Mouse (Mus musculus) left cerebral cortex, postnatal 36 days (tissue): Measurements from ENCODE around the gene Cadm1. TPM values are rescaled to one million over a fixed set of nuclear protein-coding genes. Genes with fewer than 3 reads are reported as not detected.
A peak's percentile ranks its signal among the peaks of the same experiment; 100 is the strongest.

Experiments
- DNase-seq, 2 experiments: peaks; one replicate each; pipeline ENCODE4 v3.0.0; 2021 to 2022; ENCODE audit warnings: low spot score in 2 of 2, mixed read lengths in 1 of 2
- intact Hi-C: fragments of 180-260 bp; cut with DNase I; formaldehyde crosslinking; loops from one replicate; pipeline ENCODE4 v1.15.1; 2025
- total RNA-seq, 2 experiments: library from RNA; stranded (reverse); gene quantifications; 2 replicates each; pipeline ENCODE4 v1.2.3; 2021

The Cadm1 gene
- total RNA-seq = 100 to 1,000 TPM; 209 to 233 TPM

- DNase-seq = peak; percentile 96
- intact Hi-C loops = loop anchor here (2.0 to 10.0 kb wide), 5 partner anchors 83 to 793 kb away; no protein-coding TSS in a partner anchor
These were observed at the start of gene Cadm1 for GRCm38 (mm10) chr9:47529602-47530450. Gene Cadm1 (plus strand): TSS chr9:47530173.

DNA sequence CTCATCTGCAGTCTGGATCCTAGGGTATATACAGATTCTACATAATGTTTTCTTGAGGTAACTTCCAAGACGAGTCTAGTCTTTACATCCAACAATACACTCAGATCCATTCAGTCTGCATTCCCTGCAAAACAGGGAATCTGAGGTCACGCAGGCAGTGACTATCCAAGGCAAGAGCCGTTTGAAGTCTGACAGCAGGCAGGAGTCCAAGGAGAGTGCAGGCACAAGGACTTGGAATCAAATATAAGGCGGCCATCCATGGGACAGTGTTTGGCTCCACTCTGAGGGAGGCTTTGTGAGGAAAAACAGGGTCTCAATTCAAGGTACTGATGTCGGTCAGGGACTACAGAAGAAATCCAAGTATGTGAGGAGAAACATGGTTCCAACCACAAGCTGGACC is 45.5 kb upstream of the Cadm1 start:
- no peak for DNase-seq
- intact Hi-C loops = no loop called here

GRCm38 (mm10) chr9:47485186-47485585 is 44.8 kb upstream of the Cadm1 start:
- no peak for DNase-seq
- intact Hi-C loops = no loop called here

DNA sequence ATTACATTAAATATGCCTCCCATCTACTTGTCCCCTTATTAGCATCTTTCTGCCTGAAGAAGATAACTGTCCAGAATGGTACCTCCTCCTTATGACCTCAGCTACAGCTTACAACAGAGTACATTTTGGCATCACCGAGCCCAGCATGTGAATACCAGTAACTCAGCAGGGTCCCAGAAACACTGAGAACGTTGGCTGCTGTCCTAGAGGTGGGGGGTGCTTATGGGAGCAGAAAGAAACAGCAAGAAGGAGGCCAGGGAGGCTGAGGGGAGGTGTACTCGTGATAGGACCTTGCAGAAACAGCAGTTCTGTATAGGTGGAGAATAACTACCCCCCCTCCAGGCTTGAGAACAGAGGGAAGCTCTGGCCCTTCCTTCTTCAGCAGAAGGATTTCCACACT is 30.2 kb upstream of the Cadm1 start:
- intact Hi-C loops = no loop called here
- DNase-seq = no peak

DNA sequence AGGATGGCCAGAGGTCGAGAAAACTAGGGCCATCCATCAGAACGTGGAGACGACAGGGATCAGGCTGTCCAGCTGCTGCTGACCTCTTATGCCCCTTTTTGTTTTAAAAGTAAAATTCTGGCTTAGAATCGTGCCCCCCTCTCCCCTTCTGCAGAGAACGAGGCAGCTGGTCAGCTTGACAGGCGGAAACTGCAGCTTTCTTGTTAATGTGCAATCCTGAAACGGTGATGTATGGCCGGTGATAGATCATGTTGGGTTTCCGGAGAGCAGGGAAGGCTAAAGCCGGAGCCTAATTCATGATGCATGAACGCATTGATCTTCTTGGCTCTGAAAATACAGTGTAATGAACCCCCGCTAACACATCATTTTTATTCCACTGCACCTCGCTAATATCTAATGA is 24.0 kb upstream of the Cadm1 start:
- no peak for DNase-seq

DNA sequence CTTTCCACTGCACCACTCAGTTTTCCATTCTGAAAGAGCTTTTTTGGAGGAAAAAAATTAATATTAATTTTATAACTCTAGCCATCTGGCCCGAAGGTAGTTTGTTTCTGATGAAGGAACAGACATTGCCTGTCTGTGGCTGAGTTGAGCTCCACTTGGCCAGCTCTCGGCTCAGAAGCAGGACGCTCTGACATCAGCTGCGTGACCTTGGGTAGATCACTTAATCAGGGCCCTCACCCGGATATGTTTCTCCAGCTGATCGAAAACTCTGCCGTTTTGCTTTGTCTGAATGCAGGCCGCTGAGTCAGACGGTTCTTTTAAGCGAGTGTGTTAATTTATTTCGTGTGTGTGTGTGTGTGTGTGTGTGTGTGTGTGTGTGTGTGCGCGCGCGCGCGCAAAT is 23.1 kb upstream of the Cadm1 start:
- DNase-seq = no peak

More for the DNA sequence above, 24.0 kb upstream of the Cadm1 start:
- intact Hi-C loops = no loop called here

GRCm38 (mm10) chr9:47508109-47508508 is 21.9 kb upstream of the Cadm1 start:
- intact Hi-C loops = no loop called here
- DNase-seq = no peak

More for the DNA sequence above, 23.1 kb upstream of the Cadm1 start:
- intact Hi-C loops = no loop called here

DNA sequence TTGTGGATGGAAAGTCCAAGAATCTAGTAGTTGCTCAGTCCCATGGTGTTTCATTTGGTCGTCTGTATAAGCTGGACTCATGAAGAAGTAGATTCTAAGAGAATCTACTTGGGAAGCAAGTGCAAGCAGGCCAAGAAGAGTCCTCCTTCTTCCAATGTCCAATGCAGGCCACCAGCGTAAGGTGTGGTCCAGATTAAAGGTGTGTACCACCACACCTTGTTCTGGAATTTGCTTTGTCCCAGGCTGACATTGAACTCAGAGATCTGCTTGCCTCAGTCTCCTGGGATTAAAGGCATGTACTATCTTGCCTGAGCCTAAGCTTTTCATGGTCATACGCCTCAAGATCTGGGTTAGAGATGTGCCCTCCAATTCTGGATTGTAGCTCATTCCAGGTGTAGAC is 17.5 kb upstream of the Cadm1 start:
- no peak for DNase-seq
- intact Hi-C loops = no loop called here

- intact Hi-C loops = no loop called here
- no peak for DNase-seq
These were observed 15.7 kb upstream of the Cadm1 start for GRCm38 (mm10) chr9:47514318-47514717.

DNA sequence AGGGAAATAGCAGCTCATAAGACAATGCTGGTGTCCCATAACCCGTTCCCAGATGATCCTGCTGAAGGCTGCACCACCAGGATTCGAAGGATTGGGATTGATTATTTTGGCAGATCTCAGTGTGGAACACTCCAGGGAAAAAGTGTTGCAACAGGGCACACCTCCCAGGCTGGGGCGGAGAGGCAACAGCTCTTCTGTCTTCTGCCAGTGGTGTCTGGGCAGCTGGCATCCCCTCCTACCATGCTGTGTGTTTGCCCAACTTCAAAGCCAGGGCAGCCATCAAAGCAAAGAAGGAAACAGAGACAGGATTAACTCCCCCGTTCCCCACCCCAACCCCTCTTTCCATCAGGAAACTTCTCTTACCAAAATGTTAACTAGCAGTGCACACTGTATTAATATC is 13.7 kb upstream of the Cadm1 start:
- no peak for DNase-seq
- intact Hi-C loops = no loop called here

DNA sequence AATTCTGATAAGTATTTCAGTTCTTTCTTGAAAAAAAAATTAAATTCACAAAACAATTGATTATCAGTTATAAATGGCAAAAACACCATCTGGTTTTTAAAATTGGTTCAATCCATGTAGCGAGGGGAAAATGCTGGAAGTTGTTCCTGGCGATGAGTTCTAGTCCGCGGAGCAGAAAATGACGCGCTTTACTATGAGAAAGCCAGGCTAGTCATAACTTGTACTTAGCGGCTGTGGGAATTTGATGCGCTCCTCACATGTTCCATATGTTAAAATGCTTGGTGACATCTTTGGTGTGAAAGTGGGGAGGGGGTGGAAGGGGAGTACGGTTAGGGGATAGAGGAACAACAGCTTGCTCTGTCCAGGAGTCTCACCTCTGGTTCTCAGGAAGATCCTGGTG is 2.7 kb upstream of the Cadm1 start:
- intact Hi-C loops = loop anchor here (5.0 kb wide), 2 partner anchors 80 to 790 kb away; no protein-coding TSS in a partner anchor
- no peak for DNase-seq

DNA sequence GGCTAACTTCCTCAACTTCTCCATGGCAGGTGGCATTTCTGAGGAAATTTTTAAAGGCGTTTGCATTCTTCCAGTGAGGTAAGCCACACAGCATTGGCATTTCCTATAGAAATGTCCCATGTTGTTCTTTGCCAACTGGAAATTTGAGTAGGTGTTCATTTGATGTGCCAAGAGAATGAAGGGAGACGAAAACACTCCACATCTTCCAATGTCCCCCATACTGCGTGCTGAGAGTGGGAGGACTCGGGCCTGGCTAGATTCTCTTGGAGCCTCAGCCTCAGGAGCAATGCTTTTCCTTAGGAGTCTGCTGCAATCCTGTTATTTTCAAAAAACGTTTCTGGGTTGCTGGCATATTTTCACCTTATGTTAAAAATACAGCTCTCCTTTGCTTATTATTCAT is 2.2 kb upstream of the Cadm1 start:
- DNase-seq = peak in 1 of 2 experiments; percentile 61
- intact Hi-C loops = loop anchor here (5.0 kb wide), 2 partner anchors 80 to 790 kb away; no protein-coding TSS in a partner anchor

- no peak for DNase-seq
- intact Hi-C loops = loop anchor here (5.0 kb wide), 2 partner anchors 82 to 792 kb away; no protein-coding TSS in a partner anchor
These were observed 791 bp upstream of the Cadm1 start for GRCm38 (mm10) chr9:47529182-47529581.

- DNase-seq = no peak
- intact Hi-C loops = loop anchor here (2.0 to 10.0 kb wide), 3 partner anchors 168 to 734 kb away; no protein-coding TSS in a partner anchor
These were observed 560 bp downstream of the Cadm1 start for GRCm38 (mm10) chr9:47530544-47530921.

DNA sequence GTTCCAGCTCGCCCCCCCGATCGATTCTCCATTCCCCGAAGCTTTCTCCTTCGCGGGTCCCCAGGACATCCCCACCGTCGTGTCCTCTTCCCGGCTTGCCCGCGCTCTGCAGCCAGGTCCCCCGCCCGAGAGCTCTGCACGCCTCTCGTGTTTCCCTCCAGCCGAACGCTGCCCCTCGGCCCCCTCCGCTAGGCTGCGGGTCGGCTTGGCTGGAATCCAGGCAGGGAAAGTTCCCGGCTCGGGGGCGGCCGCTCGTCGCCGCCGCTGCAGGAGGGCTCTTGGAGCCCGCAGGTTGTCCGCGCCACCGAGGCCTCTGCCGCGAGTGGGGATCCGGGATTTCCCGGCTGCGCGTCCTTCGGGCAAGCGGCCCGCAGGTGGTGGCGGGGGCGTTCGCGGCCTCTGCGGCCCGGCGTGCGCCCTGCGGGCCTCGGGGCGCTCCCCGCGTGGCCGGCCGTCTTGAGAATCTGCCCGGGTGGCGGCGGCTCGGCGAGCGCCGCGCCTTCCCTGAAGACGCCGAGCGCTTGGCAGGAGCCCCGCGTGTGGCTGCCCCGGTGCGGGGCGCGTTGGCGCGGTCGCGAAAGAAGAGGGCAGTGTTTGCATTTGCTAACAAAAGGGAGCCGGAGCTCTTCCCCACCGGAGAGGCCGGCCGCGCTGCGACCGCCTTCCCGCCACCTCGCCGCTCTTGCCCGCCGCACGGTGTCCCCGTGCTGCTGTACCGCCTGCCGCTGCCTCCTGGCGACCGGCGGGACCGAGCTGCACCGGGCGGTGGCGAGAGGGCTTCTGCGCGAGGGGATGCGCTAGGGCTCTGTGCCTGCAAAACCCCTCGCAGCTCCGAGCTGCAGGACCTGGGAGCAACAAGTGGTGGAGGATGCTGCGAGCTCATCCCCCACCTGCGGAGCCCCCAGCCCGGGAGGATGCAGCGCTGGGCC is 1.2 kb downstream of the Cadm1 start:
- peak; percentile 65 to 75 for DNase-seq
- intact Hi-C loops = loop anchor here (2.0 to 10.0 kb wide), 3 partner anchors 168 to 734 kb away; no protein-coding TSS in a partner anchor

GRCm38 (mm10) chr9:47532215-47532865 is 2.4 kb downstream of the Cadm1 start:
- intact Hi-C loops = loop anchor here (10.0 kb wide), 2 partner anchors 568 to 732 kb away; no protein-coding TSS in a partner anchor
- DNase-seq = no peak

DNA sequence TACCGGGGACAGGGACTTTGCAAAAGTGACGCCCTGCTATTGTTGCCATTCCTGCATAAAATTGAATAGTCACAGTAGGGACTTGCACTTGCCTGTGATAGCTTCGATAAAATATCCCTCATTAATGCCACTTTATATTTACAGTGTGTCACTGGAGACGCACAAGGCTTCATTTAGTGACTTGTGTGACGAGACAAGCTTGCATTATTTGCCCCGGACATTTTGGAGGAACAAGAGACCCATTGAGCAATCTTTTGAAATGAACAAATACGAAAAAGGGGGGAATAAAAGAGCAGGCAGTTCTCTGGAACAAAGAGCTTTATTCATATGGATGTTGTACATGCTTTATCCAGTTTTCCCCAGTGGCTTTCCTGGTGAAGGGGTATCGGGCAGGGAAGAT is 3.5 kb downstream of the Cadm1 start:
- intact Hi-C loops = loop anchor here (10.0 kb wide), 2 partner anchors 569 to 731 kb away; no protein-coding TSS in a partner anchor

GRCm38 (mm10) chr9:47534573-47535475 is 4.9 kb downstream of the Cadm1 start:
- intact Hi-C loops = loop anchor here (10.0 kb wide), 2 partner anchors 570 to 730 kb away; no protein-coding TSS in a partner anchor
- no peak for DNase-seq

More for the DNA sequence above, 3.5 kb downstream of the Cadm1 start:
- no peak for DNase-seq
